In genomic region chr1:80756824-80757649, GRCm38 (mm10) we compare ENCODE assay signal across 8 mouse cellular contexts. TPM values are rescaled to one million over a fixed set of nuclear protein-coding genes. Genes with fewer than 3 reads are reported as not detected.
A peak's percentile ranks its signal among the peaks of the same experiment; 100 is the strongest.
DNase-seq lines count a peak whose midpoint lies in the region; ATAC-seq and TF ChIP-seq lines count a peak whose summit lies in the region.

No protein-coding gene starts in this region.

- 7% methylated on average over 14 of the region's 14 CpGs for WGBS in heart, embryonic 14.5 days
- WGBS in kidney, postnatal 0 days: 9% methylated on average over 14 of the region's 14 CpGs
- WGBS in liver, embryonic 16.5 days (ENCODE audit: insufficient replicate concordance): 2% methylated on average over 14 of the region's 14 CpGs

- TF ChIP-seq CTCF in gastrocnemius, adult 2 months (IDR thresholded peaks at IDR 0.05): no peak
- TF ChIP-seq CTCF in kidney, postnatal 0 days (IDR thresholded peaks at IDR 0.05; ENCODE audit: low read depth): no peak

- no peaks in the 10 kb centered on the region for H3K36me3 ChIP-seq in heart, embryonic 14.5 days (ENCODE audit: control insufficient read depth, insufficient read depth, low read length)
- no peaks in the 10 kb centered on the region for H3K36me3 ChIP-seq in kidney, postnatal 0 days (ENCODE audit: insufficient read depth, low read length)
- no peaks in the 10 kb centered on the region for H3K36me3 ChIP-seq in liver, embryonic 16.5 days (ENCODE audit: control insufficient read depth, insufficient read depth)

- H3K4me1 ChIP-seq in heart, embryonic 14.5 days (ENCODE audit: control insufficient read depth in 2 of 2, insufficient read depth in 2 of 2, low read length in 2 of 2): peaks cover 7 to 11% of the 10 kb centered on the region in 2 experiments; a peak in 3 of 4 replicates
- peaks cover 10% of the 10 kb centered on the region; the same call in 1 of the 2 replicates for H3K4me1 ChIP-seq in kidney, postnatal 0 days (replicated peaks; ENCODE audit: insufficient read depth, low read length)
- H3K4me1 ChIP-seq in liver, embryonic 16.5 days (ENCODE audit: control insufficient read depth, low read depth, low read length): no peaks in the 10 kb centered on the region; the same call in 1 of the 2 replicates

- H3K4me2 ChIP-seq in heart, embryonic 14.5 days (ENCODE audit: low read length): peak overlapping the region; percentile 96
- peak overlapping the region; percentile 93 for H3K4me2 ChIP-seq in kidney, postnatal 0 days (ENCODE audit: low read length)
- H3K4me2 ChIP-seq in liver, embryonic 16.5 days (ENCODE audit: low read depth, low read length): peak overlapping the region; percentile 61

- DNase-seq in gastrocnemius, adult 2 months: no peak
- DNase-seq in gastrocnemius, adult 8-10 months (ENCODE audit: low spot score in 2 of 2): no peak
- DNase-seq in embryo, embryonic 10 days (ENCODE audit: low spot score): peak; percentile 47
- peak; percentile 23 for DNase-seq in kidney, postnatal 0 days (ENCODE audit: low spot score)
- DNase-seq in neural tube, embryonic 10.5 days (ENCODE audit: extremely low spot score, low spot score): peak; percentile 44
- DNase-seq in yolk sac, embryonic 10.5 days (ENCODE audit: low spot score): peak; percentile 24

- H3K27me3 ChIP-seq in heart, embryonic 14.5 days (ENCODE audit: control insufficient read depth, insufficient read depth, low read length): 0 out of 2 replicates have a peak, but pooled peaks cover 3% of the 10 kb centered on the region
- no peaks in the 10 kb centered on the region for H3K27me3 ChIP-seq in kidney, postnatal 0 days (ENCODE audit: insufficient read depth, low read length)
- peaks cover 14% of the 10 kb centered on the region for H3K27me3 ChIP-seq in liver, embryonic 16.5 days (ENCODE audit: control insufficient read depth, insufficient read depth, low read depth, low read length)

- intact Hi-C loops in gastrocnemius, adult 2 months (cut with DNase I): no loop called here

- H3K9me3 ChIP-seq in heart, embryonic 14.5 days (ENCODE audit: control insufficient read depth, low read length): 0 out of 2 replicates have a peak, but pooled peaks cover 4% of the 10 kb centered on the region
- H3K9me3 ChIP-seq in kidney, postnatal 0 days (replicated peaks; ENCODE audit: low read length): no peaks in the 10 kb centered on the region
- no peaks in the 10 kb centered on the region for H3K9me3 ChIP-seq in liver, embryonic 16.5 days (replicated peaks; ENCODE audit: control insufficient read depth, low read length)

- peak overlapping the region; percentile 78 for H3K4me3 ChIP-seq in gastrocnemius, adult 2 months
- H3K4me3 ChIP-seq in heart, embryonic 14.5 days (ENCODE audit: control insufficient read depth in 1 of 2, insufficient read depth in 1 of 2, low read depth in 1 of 2, low read length in 2 of 2): peak overlapping the region; percentile 72 to 74
- peak overlapping the region; percentile 58 for H3K4me3 ChIP-seq in kidney, postnatal 0 days (replicated peaks; ENCODE audit: low read depth, low read length)
- H3K4me3 ChIP-seq in liver, embryonic 16.5 days (ENCODE audit: low read depth, low read length): peak overlapping the region; percentile 60

- H3K27ac ChIP-seq in gastrocnemius, adult 2 months: no peak overlapping the region
- 0 out of 4 replicates have a peak overlapping the region, but pooled peaks of 1 of the 2 experiments have one; percentile 11 for H3K27ac ChIP-seq in heart, embryonic 14.5 days (replicated peaks in 1 of 2; ENCODE audit: control insufficient read depth in 1 of 2, insufficient read depth in 1 of 2, low read depth in 2 of 2, low read length in 2 of 2)
- H3K27ac ChIP-seq in kidney, postnatal 0 days: no peak overlapping the region
- H3K27ac ChIP-seq in liver, embryonic 16.5 days (ENCODE audit: low read length): no peak overlapping the region

- ATAC-seq in heart, embryonic 14.5 days (ENCODE audit: insufficient number of reproducible peaks, insufficient read depth, low FRiP score, low read depth): no peak
- ATAC-seq in kidney, postnatal 0 days (replicated peaks; ENCODE audit: low FRiP score, low read depth): peak; percentile 45; the same call in 1 of the 2 replicates
- ATAC-seq in liver, embryonic 16.5 days (ENCODE audit: low read depth): 0 out of 2 replicates have a peak, but pooled peaks have one; percentile 30

- peak overlapping the region; percentile 75 for H3K9ac ChIP-seq in heart, embryonic 14.5 days (ENCODE audit: low read length)
- H3K9ac ChIP-seq in kidney, postnatal 0 days (ENCODE audit: low read depth, low read length): no peak overlapping the region
- no peak overlapping the region for H3K9ac ChIP-seq in liver, embryonic 16.5 days (ENCODE audit: low read depth, low read length)

RNA-seq across cellular contexts. Expression of gene Dock10, which starts 1.3 kb away (rescaled TPM):
- 1 to 10 TPM; 2.6 to 3.0 TPM for total RNA-seq in gastrocnemius, adult 2 months (2021)
- total RNA-seq in gastrocnemius, adult 8-10 months (2022): 1 to 10 TPM in 3 of 4 experiments, under 1 TPM in 1; 0.92 to 2.0 (median 1.6) TPM
- polyA plus RNA-seq in heart, embryonic 14.5 days (2014; fragmentation: Nextera tagmentation; extraction: Ambion mirVana): 4.3 and 4.4 TPM in 2 replicates
- polyA plus RNA-seq in kidney, postnatal 0 days (2015; fragmentation: Nextera tagmentation; extraction: Ambion mirVana): 2.4 and 2.6 TPM in 2 replicates
- 3.1 and 3.6 TPM in 2 replicates for polyA plus RNA-seq in liver, embryonic 16.5 days (2015; fragmentation: Nextera tagmentation; extraction: Ambion mirVana)

Comparison
In these comparisons a context has a peak if more than half of its experiments do, and no peak if none do; other contexts are left out.
1. DNase-seq: peak in embryo, embryonic 10 days (single experiment), kidney, postnatal 0 days (single experiment), neural tube, embryonic 10.5 days (single experiment) and yolk sac, embryonic 10.5 days (single experiment); none in gastrocnemius, adult 2 months (single experiment) and gastrocnemius, adult 8-10 months (0 of 2).
2. Peak in every context shown above with its lines, with median percentiles within 50 percentile points of each other: H3K4me3 ChIP-seq and H3K4me2 ChIP-seq.